Mouse (Mus musculus) C2C12 (cell line): Measurements from ENCODE around the gene Slc36a3. TPM values are rescaled to one million over a fixed set of nuclear protein-coding genes. Genes with fewer than 3 reads are reported as not detected.

Experiments
- H3K27me3 ChIP-seq: one replicate; pipeline ENCODE4 v1.6.1; 2011; ENCODE audit not compliant: control insufficient read depth, insufficient read depth, insufficient read length
- H3K36me3 ChIP-seq: one replicate; pipeline ENCODE4 v1.6.1; 2011; ENCODE audit not compliant: control insufficient read depth, insufficient read depth
- H3K4me3 ChIP-seq: one replicate; pipeline ENCODE4 v1.5.1; 2011; ENCODE audit warnings: mild to moderate bottlenecking, control low read depth; ENCODE audit not compliant: poor library complexity, insufficient read depth, severe bottlenecking
- H3K79me2 ChIP-seq: one replicate; pipeline ENCODE4 v1.6.1; 2011; ENCODE audit not compliant: control insufficient read depth, insufficient read depth
- H3K79me3 ChIP-seq: one replicate; pipeline ENCODE4 v1.6.1; 2011; ENCODE audit warnings: low read depth, control low read depth
- H3ac ChIP-seq: one replicate; pipeline ENCODE3; 2011; ENCODE audit warnings: low read depth; ENCODE audit not compliant: control insufficient read depth, insufficient read length
- CEBPB ChIP-seq: IDR thresholded peaks from one replicate; pipeline ENCODE4 v1.6.1; 2011; ENCODE audit warnings: low read depth, mild to moderate bottlenecking, control low read depth, moderate library complexity
- CTCF ChIP-seq: IDR thresholded peaks from one replicate; pipeline ENCODE4 v1.5.1; 2011; ENCODE audit not compliant: control insufficient read depth, insufficient read depth, insufficient read length
- FOSL1 ChIP-seq: IDR thresholded peaks from one replicate; pipeline ENCODE4 v1.8.0; 2011; ENCODE audit warnings: mild to moderate bottlenecking, low read length; ENCODE audit not compliant: poor library complexity, insufficient read depth, severe bottlenecking
- MAX ChIP-seq: IDR thresholded peaks from one replicate; pipeline ENCODE4 v1.6.1; 2011; ENCODE audit warnings: mild to moderate bottlenecking, control low read depth
- MYOD1 ChIP-seq: IDR thresholded peaks from one replicate; pipeline ENCODE4 v1.6.1; 2011; ENCODE audit warnings: low read depth; ENCODE audit not compliant: control insufficient read depth, insufficient read length
- MYOG ChIP-seq: IDR thresholded peaks from one replicate; pipeline ENCODE4 v1.6.1; 2011; ENCODE audit not compliant: control insufficient read depth, insufficient read length; ENCODE audit errors: extremely low read depth
- USF1 ChIP-seq: IDR thresholded peaks from one replicate; pipeline ENCODE4 v1.6.1; 2011; ENCODE audit warnings: low read depth, mild to moderate bottlenecking, control low read depth, moderate library complexity
- polyA plus RNA-seq: library from polyadenylated mRNA; unstranded; fragments of >200 nt; fragmentation: generic; extraction: Trizol; gene quantifications from one replicate; pipeline ENCODE4 v1.2.1, GENCODE M21; 2012; ENCODE audit warnings: missing spikeins

The Slc36a3 gene
- polyA plus RNA-seq, 1 experiment = 0.01 TPM

- Histone ChIP-seq H3K4me3 (no peak overlapping the region), H3K36me3 (no peaks in the 10 kb centered on the region)
These were observed 38.2 kb downstream of the Slc36a3 start for GRCm38 (mm10) chr11:55113209-55113860.

DNA sequence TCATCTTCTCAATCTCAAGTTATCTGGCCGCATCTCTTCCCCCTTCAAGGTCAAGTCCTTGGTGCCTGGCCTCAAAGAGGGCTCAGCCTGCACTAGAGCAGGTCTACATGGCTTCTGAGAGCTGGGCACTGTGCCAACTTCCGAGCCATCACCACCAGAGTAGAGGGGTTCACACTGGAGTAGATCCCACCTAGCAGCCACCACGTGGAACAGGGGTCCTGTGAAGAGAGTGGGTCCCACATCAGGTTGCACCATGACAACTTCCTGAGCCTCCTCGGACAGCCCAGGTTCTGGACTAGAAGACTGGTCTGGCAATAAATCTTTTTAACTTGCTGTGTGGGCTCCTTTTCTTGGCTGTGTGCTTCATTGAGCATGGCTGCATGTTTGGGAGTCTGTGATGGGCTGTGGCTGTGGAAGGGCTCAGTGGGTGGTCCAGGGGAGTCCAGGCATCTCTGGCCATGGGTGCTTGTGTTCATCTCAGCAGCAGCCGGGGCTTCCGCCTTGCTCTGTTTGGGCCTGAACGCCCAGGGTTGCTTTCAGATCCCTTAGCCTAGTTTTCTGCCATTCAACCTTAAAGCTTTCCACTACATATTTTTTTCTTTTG, 40.8 kb downstream of the Slc36a3 start:
- Histone ChIP-seq H3K27me3 (no peaks in the 10 kb centered on the region), H3K4me3 (no peak overlapping the region), H3K36me3 (no peaks in the 10 kb centered on the region), H3K79me2 (no peaks in the 10 kb centered on the region), H3K79me3 (no peaks in the 10 kb centered on the region), H3ac (no peak overlapping the region)
- TF ChIP-seq CEBPB (no peak), CTCF (no peak), FOSL1 (no peak), MAX (no peak), MYOD1 (no peak), MYOG (no peak), USF1 (no peak)

More at GRCm38 (mm10) chr11:55113209-55113860, 38.2 kb downstream of the Slc36a3 start:
- TF ChIP-seq USF1 (no peak), MYOD1 (no peak), MYOG (no peak), CTCF (no peak), MAX (no peak), FOSL1 (no peak), CEBPB (no peak)
- H3K27me3 ChIP-seq = no peaks in the 10 kb centered on the region
- no peaks in the 10 kb centered on the region for H3K79me3 ChIP-seq
- H3ac ChIP-seq = no peak overlapping the region
- H3K79me2 ChIP-seq = no peaks in the 10 kb centered on the region

- H3K36me3 ChIP-seq = no peaks in the 10 kb centered on the region
- no peaks in the 10 kb centered on the region for H3K79me3 ChIP-seq
- no peaks in the 10 kb centered on the region for H3K27me3 ChIP-seq
- no peak overlapping the region for H3K4me3 ChIP-seq
- no peaks in the 10 kb centered on the region for H3K79me2 ChIP-seq
- no peak overlapping the region for H3ac ChIP-seq
- no peak for TF ChIP-seq CEBPB
- no peak for TF ChIP-seq MYOG
- TF ChIP-seq FOSL1 = no peak
- no peak for TF ChIP-seq MYOD1
- no peak for TF ChIP-seq USF1
- TF ChIP-seq CTCF = no peak
- TF ChIP-seq MAX = no peak
These were observed 41.8 kb downstream of the Slc36a3 start for GRCm38 (mm10) chr11:55109521-55110300.

DNA sequence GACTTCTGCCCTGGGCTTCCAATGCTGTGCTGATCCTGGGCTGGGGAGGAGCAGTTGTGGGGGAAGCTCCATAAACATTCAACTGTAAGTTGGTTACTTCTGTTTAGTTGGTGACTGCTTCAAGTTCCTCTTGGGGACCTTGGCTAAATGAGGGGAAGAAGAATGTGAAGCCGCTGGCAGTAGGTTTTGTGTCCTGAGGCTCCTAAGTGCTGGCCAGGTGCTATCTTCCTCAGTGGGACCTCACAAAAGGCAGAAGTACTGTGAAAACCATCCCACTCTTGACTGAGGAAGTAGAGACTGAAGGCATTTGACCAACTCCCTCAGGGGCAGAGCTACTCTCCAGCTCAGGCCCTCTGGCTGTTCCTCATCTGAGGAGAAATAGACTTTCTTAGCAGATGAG, 44.9 kb downstream of the Slc36a3 start:
- H3K27me3 ChIP-seq = no peaks in the 10 kb centered on the region
- H3K79me3 ChIP-seq = no peaks in the 10 kb centered on the region
- H3K4me3 ChIP-seq = no peak overlapping the region
- no peak overlapping the region for H3ac ChIP-seq
- H3K79me2 ChIP-seq = no peaks in the 10 kb centered on the region
- H3K36me3 ChIP-seq = no peaks in the 10 kb centered on the region
- no peak for TF ChIP-seq FOSL1
- TF ChIP-seq CEBPB = no peak
- TF ChIP-seq USF1 = no peak
- no peak for TF ChIP-seq CTCF
- TF ChIP-seq MYOD1 = no peak
- no peak for TF ChIP-seq MAX
- no peak for TF ChIP-seq MYOG

DNA sequence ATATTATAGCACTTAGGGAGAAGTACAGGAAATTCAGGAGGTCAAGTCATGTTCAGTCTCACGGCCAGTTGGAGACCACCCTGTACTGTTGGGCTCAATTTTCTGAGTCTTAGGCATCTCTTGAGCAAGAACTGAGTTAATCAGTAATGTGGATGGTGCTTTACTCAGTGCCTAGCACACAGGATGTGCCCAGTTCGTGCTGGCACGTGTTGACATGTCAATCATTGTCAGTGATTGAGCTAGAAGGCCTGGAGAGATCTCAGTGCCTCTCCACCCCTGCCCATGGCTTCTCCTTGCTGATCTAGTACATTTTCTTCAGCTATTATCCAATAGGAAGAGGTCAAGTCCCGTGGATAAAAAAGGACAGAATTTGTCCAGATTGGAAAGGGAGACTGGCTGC, 46.1 kb downstream of the Slc36a3 start:
- Histone ChIP-seq H3K36me3 (no peaks in the 10 kb centered on the region), H3K4me3 (no peak overlapping the region), H3K27me3 (no peaks in the 10 kb centered on the region), H3K79me2 (no peaks in the 10 kb centered on the region), H3K79me3 (no peaks in the 10 kb centered on the region), H3ac (no peak overlapping the region)
- TF ChIP-seq MYOG (no peak), CEBPB (no peak), USF1 (no peak), MYOD1 (no peak), CTCF (no peak), FOSL1 (no peak), MAX (no peak)
